Mouse (Mus musculus) macrophage (primary cell): ENCODE data around the gene Raet1e. TPM values are rescaled to one million over a fixed set of nuclear protein-coding genes. Genes with fewer than 3 reads are reported as not detected.

Source experiments
- polyA plus RNA-seq: library from polyadenylated mRNA; stranded (reverse); fragments of 250-400 nt; gene quantifications from 3 replicates; pipeline ENCODE4 v1.2.4, GENCODE M21; 2018; ENCODE audit warnings: inconsistent platforms

The Raet1e gene
- polyA plus RNA-seq, 1 experiment from 2014 or later, result 6.3 TPM

Other genes starting within 250 kb of the Raet1e start
- not detected in 3 replicates for gene 4930444G20Rik, start 90.5 kb upstream of the Raet1e start, polyA plus RNA-seq
- 0.90 to 4.5 TPM (median 3.3 TPM) in 3 replicates for gene E030030I06Rik, start 9.3 kb upstream of the Raet1e start, polyA plus RNA-seq
- gene H60b, start within 50 bp of the Raet1e start, polyA plus RNA-seq, result 1.5 to 5.4 TPM (median 2.8 TPM) in 3 replicates
- gene Raet1d, start 202.0 kb downstream of the Raet1e start, polyA plus RNA-seq, result 0.86 to 11.8 TPM (median 4.7 TPM) in 3 replicates